Mouse (Mus musculus) telencephalon, adult 2 months (tissue): ENCODE results near the gene Bglap2.
A peak's percentile ranks its signal among the peaks of the same experiment; 100 is the strongest.
"Not testable (repeated sequence)": the region's sequence is repeated elsewhere in the genome, so short reads cannot be mapped to it uniquely, and the experiment has no call there.

Experiments used
- DNase-seq: peaks from one replicate; pipeline ENCODE4 v3.0.0-alpha.2; 2011; ENCODE audit warnings: low read depth, low spot score

Bglap2 gene

GRCm38 (mm10) chr3:88378599-88378998 is at the start of gene Bglap2:
Bglap2 (minus strand) TSS chr3:88378699.
- DNase-seq, result not testable (repeated sequence)

DNA sequence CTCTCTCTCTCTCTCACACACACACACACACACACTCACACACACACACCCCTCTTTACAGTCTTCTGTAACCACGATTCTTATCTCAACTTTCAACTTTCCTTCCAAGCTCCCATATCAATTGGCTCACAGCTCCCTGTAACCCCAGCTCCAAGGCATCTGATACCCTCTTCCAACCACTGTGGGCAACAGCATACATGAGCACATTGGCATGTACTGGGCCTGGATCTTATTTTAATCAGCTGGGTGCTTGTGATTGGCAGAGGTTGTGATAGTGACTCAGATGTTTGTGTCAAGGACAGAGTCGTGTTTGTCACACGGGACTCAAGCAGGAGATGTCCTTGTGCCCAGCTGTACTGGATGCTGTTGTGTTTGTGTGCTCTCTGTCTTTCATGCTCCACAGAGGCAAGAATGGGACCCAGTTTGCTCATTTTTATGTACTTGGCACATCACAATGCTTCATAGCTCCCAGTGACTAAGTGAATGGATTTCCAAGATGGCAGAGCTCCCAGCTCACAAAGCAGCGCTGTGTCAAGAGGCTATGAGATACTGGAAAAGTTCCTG is 48.9 kb upstream of the Bglap2 start:
- no peak for DNase-seq

- DNase-seq, result no peak
These were observed 47.4 kb upstream of the Bglap2 start for GRCm38 (mm10) chr3:88425708-88426420.

GRCm38 (mm10) chr3:88425330-88425689 is 46.8 kb upstream of the Bglap2 start:
- no peak for DNase-seq

DNA sequence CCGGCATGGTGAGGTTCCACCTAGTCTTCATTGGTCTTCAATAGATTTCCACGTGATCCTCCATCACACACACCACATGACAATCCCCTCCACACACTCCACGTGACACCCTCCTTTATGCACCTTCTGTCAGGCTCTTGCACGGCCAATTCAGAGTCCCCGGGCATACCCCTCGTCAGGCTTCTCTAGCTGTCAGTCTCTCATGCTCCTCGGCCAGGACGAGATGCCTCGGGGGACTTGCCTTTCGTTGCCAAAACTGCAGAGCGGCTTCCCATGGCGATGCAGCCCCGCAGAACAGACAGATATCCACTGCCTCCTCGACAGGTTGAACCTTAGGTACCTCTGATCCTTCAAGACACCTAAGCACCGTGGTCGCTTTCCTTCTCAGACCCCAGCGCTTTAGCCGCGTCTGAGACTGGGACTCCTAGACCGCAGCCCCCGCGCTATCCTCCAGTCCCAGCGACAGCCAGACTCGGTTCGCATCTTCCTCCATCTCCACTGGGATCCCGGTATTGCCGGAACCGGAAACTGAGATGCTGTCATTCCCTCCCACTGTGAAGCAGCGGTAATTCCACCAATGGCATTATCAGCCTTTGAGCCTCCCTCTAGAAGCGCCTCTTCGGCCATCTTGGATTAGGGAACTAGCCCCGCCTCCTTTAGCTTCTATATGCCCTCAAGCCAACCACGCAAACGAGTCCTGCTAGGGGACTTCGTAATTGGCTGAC is 46.3 kb upstream of the Bglap2 start, which contains the start of gene Slc25a44:
Gene Slc25a44, minus strand, starts transcription at position 535 of the 725 bp plus-strand sequence.
- DNase-seq, result peak; percentile 99

- DNase-seq, result no peak
These were observed 43.7 kb upstream of the Bglap2 start for GRCm38 (mm10) chr3:88422020-88422720.

GRCm38 (mm10) chr3:88420771-88421170 is 42.3 kb upstream of the Bglap2 start:
- no peak for DNase-seq

- DNase-seq, result no peak
These were observed 39.5 kb upstream of the Bglap2 start for GRCm38 (mm10) chr3:88418016-88418415.

DNA sequence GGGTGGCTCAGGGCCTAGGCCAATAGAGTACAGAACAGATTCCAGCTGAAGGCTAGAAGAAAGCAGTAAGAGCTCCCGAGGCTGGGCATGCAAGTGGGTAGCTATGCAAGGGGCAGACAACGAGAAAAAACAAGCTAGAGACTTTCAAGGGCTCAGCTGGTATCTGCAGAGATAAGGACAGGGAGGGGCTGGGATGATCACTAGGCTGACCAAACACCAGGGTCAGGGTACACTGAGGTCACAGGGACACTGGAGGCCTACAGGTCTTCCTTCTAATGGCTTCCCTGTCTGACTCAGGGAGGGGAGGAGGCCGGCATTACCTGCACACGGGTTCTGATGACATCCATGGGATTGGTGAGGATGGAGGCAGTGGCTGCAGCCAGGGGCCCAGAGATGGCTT is 37.2 kb upstream of the Bglap2 start:
- no peak for DNase-seq

GRCm38 (mm10) chr3:88412636-88413035 is 34.1 kb upstream of the Bglap2 start:
- DNase-seq, result no peak

- DNase-seq, result no peak
These were observed 33.2 kb upstream of the Bglap2 start for GRCm38 (mm10) chr3:88411681-88412080.

GRCm38 (mm10) chr3:88410645-88411031 is 32.1 kb upstream of the Bglap2 start:
- DNase-seq, result no peak

GRCm38 (mm10) chr3:88409741-88410644 is 31.5 kb upstream of the Bglap2 start, which contains the start of gene Pmf1:
Pmf1 (minus strand) TSS chr3:88410331.
- DNase-seq, result peak; percentile 89

- no peak for DNase-seq
These were observed 30.5 kb upstream of the Bglap2 start for GRCm38 (mm10) chr3:88408953-88409352.

DNA sequence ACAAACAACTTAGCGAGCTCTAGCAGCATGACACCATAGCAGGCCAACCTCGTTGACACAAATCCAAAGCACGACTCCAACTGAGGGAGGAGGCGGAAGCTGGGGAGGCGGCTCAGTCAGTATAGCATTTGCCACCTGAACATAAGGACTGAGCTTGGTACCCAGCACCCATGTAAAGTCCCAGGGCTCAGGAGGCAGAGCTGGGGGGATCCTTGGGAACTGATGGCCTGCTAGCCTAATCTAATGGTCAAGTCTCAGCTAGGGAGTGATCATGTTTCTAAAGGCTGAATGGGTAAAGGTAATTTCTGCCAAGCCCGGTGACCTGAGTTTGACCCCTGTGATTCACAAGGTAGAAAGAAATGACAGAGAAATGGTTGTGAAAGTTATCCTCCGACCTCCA is 29.0 kb upstream of the Bglap2 start:
- no peak for DNase-seq

DNA sequence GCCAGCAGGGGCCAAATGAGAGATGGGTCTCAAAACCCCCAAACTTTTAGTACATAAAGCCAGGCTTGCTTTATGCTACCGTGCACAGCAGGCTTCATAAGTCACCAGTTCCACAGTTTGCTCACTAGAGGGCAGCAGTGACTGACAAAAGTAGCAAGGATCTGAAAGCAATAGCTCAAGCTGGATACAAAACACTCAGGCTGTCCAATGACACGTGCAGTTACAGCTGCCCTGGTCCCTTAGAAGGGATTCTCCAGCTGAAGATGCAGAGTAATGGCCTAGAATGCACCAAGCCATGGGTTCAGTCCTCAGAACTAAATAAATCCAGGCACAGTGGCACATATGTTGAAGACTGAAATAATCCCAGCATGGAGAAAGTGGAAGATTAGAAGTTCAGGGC is 28.6 kb upstream of the Bglap2 start:
- peak; percentile 88 for DNase-seq

GRCm38 (mm10) chr3:88403522-88404230 is 25.2 kb upstream of the Bglap2 start:
- DNase-seq, result no peak

- no peak for DNase-seq
These were observed 20.2 kb upstream of the Bglap2 start for GRCm38 (mm10) chr3:88398666-88399065.

GRCm38 (mm10) chr3:88395742-88396141 is 17.2 kb upstream of the Bglap2 start:
- DNase-seq, result no peak

DNA sequence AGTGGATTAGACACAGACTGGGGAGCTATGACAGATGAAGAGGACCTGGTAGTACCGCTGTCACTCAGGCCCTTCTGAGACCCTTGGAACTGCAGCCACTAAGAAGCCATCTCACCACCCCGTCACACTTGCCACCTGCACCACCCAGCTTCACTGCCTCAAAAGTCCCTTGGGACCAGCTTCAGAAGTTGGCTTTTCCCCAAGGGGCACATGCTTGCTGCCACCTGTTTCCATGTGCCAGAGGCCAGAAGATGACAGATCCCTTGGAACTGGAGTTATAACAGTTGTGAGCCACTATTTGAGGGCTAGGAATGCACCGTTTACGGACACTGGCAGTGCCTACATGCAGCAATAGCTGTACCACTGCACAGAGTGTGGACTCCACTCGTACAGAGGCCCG is 16.8 kb upstream of the Bglap2 start:
- no peak for DNase-seq
